Mouse (Mus musculus): ENCODE measurements around the gene Chmp6. TPM values are rescaled to one million over a fixed set of nuclear protein-coding genes. Genes with fewer than 3 reads are reported as not detected.

The Chmp6 gene
- polyA plus RNA-seq, 1 experiment from 2014 or later = 77.9 TPM

DNA sequence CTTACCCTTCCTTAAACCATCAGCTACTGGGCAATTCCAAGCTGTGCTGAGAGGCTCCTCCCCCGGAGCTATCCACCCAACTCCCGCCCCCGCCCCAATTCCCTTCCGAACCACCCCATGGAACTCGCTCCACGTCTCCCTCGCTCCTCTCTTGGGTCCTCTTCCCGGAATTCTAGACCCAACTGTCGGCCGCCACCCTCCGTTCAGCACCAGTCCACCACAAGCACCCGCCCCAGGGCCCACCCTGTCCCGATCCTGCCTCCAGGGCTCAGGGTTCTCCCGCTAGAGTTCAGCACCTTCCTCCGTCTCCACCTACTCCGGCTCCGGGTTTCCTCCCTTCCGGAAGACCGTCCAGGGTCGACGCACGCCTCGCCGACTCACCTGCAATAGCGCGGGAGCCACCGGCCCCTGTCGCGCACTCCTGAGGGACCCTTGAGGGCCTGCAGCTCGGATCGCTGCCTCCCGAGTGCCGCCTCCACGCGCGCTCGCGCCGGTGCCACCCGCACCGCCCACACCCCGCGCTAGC is 29.0 kb downstream of the Chmp6 start:
- WGBS = under 1% methylated on average over 30 of the region's 43 CpGs
- Histone ChIP-seq H3K27ac (replicated peaks; ENCODE audit: low read depth, low read length) (peak overlapping the region; percentile 81), H3K4me1 (ENCODE audit: control insufficient read depth, insufficient read depth, low read length) (peaks cover 49% of the 10 kb centered on the region), H3K27me3 (replicated peaks; ENCODE audit: control insufficient read depth, insufficient read depth, low read length) (no peaks in the 10 kb centered on the region), H3K9ac (ENCODE audit: low read depth, low read length) (peak overlapping the region; percentile 71), H3K36me3 (ENCODE audit: control insufficient read depth, insufficient read depth, low read length) (no peaks in the 10 kb centered on the region), H3K4me3 (ENCODE audit: low read depth, low read length) (peak overlapping the region; percentile 70), H3K9me3 (ENCODE audit: control insufficient read depth, low read length) (no peaks in the 10 kb centered on the region), H3K4me2 (ENCODE audit: low read depth, low read length) (peak overlapping the region; percentile 78)
- DNase-seq (ENCODE audit: low spot score) (no peak), ATAC-seq (ENCODE audit: low read depth) (peak; percentile 57)

DNA sequence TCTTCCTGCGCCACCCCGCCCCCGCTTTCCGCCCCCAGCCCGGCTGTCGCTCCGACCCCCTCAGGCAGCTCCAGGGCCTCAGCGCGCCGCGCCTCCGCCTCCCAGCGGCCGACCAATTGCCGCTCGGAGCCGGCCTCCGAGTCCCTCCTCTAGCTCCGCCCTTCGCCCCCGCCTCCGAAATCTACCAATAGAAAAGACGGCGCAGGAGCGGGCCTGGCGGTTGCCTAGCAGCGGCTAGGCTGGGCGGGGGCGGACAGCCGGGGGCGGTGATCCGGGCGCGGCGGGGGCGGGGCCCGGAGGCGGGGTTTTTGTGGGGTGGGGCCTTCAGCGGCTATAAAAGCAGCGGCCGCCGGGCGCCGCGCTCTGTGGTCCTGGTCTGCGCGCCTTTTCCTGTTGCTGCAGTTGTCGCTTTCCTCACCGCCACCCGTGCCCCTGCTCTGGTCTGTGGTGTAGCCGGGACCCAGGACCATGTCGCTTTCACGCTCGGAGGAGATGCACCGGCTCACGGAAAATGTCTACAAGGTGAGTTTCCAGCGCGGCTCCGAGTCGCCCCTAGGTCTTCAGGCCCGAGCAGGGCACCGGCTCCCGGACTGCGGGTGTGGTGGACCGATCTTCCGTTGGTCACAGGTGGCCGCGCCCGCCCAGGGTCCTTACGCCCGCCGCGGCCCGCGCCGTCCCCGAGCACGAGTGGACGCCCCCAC is 29.6 kb downstream of the Chmp6 start, which contains the start of gene Baiap2:
Baiap2 (plus strand) TSS at position 37 of the 701 bp plus-strand sequence.
- DNase-seq (ENCODE audit: low spot score) (peak; percentile 99), ATAC-seq (ENCODE audit: low read depth) (peak; percentile 95)
- Histone ChIP-seq H3K4me2 (ENCODE audit: low read depth, low read length) (peak within 1 kb of the TSS; percentile 94), H3K27ac (replicated peaks; ENCODE audit: low read depth, low read length) (peak within 1 kb of the TSS; percentile 81), H3K36me3 (ENCODE audit: control insufficient read depth, insufficient read depth, low read length) (no peaks in the 10 kb centered on the region), H3K27me3 (replicated peaks; ENCODE audit: control insufficient read depth, insufficient read depth, low read length) (no peaks in the 10 kb centered on the region), H3K4me3 (ENCODE audit: low read depth, low read length) (peak within 1 kb of the TSS; percentile 70), H3K9ac (ENCODE audit: low read depth, low read length) (peak within 1 kb of the TSS; percentile 82), H3K4me1 (ENCODE audit: control insufficient read depth, insufficient read depth, low read length) (peaks cover 43% of the 10 kb centered on the region), H3K9me3 (ENCODE audit: control insufficient read depth, low read length) (no peaks in the 10 kb centered on the region)
- whole genome bisulfite sequencing = 0% methylated on average over 26 of the region's 79 CpGs

DNA sequence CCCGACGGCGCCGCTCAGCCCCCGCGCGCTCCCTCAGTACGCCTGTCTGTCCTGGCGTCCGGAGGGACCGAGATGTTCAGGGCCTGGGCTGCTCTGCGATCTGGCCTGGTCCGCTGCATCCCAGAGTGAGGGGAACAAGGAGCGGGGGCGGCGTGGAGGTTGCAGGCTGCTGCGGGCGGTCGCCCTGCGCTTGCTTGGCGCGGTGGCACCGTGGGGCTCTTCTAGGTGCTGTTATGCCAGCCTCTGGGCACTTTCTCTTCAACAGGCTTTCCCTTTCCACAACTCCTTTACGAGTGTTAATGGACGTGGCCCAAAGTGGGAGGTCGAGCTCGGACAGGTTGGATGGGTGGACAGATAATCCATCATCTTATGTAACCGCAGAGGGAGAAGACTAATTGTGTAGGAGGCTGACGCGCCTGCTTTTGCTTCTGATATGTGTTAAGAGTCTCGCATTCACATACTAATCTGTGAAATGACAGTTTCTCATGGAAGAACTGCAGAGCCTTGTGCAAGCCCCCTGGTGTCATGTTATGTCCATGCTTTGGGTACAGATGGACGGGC is 30.3 kb downstream of the Chmp6 start:
- H3K36me3 ChIP-seq (ENCODE audit: control insufficient read depth, insufficient read depth, low read length) = no peaks in the 10 kb centered on the region
- H3K4me3 ChIP-seq (ENCODE audit: low read depth, low read length) = peak overlapping the region; percentile 70
- peaks cover 41% of the 10 kb centered on the region for H3K4me1 ChIP-seq (ENCODE audit: control insufficient read depth, insufficient read depth, low read length)
- peak overlapping the region; percentile 94 for H3K4me2 ChIP-seq (ENCODE audit: low read depth, low read length)
- peak overlapping the region; percentile 82 for H3K9ac ChIP-seq (ENCODE audit: low read depth, low read length)
- WGBS = 8% methylated on average over 19 of the region's 32 CpGs
- ATAC-seq (ENCODE audit: low read depth) = peak; percentile 14
- no peak for DNase-seq (ENCODE audit: low spot score)
- H3K9me3 ChIP-seq (ENCODE audit: control insufficient read depth, low read length) = no peaks in the 10 kb centered on the region
- H3K27me3 ChIP-seq (replicated peaks; ENCODE audit: control insufficient read depth, insufficient read depth, low read length) = no peaks in the 10 kb centered on the region
- no peak overlapping the region; the same call in 1 of the 2 replicates for H3K27ac ChIP-seq (replicated peaks; ENCODE audit: low read depth, low read length)

DNA sequence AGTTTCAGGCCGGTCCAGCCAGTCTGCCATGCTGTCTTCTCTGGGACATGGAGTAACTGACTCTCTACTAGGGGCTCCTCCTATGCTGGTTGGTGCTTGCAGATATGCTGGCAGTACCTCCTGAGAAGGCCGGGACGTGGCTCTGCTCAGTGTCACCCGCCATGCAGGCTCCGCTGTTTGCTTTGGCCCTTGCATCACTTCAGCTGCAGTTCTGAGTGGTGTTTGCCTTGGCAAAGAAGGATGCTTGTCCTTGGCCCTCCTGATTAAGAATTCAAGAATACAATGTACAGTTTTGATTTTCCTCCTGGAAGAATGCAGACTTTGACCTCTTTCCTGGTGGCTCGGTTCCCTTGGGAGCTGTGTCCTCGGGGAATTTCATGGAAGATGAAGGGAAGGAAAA is 32.1 kb downstream of the Chmp6 start:
- H3K27ac ChIP-seq (replicated peaks; ENCODE audit: low read depth, low read length) = no peak overlapping the region
- no peak for ATAC-seq (ENCODE audit: low read depth)
- H3K4me1 ChIP-seq (ENCODE audit: control insufficient read depth, insufficient read depth, low read length) = peaks cover 34% of the 10 kb centered on the region

DNA sequence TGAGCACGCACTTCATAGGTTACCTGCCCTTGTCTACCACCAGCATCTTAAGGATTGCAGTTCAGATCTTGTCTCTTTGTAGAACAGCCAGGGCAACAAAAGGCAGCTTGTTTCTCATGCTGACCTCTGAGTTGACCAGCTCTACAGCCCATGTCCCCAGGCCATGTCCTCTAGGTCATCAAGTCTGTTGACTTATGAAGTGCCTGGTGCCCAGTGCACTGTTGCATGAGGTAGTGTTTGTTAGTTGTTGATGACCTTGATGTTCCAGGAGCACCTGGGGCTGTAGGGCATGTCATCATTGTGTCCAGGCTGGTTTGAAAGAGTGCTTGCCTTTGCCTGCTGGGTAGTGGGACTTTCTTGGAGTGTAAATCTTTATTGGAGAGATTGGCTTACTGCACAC is 34.2 kb downstream of the Chmp6 start:
- no peaks in the 10 kb centered on the region for H3K27me3 ChIP-seq (replicated peaks; ENCODE audit: control insufficient read depth, insufficient read depth, low read length)
- H3K4me1 ChIP-seq (ENCODE audit: control insufficient read depth, insufficient read depth, low read length) = peaks cover 24% of the 10 kb centered on the region
- no peaks in the 10 kb centered on the region for H3K9me3 ChIP-seq (ENCODE audit: control insufficient read depth, low read length)
- H3K36me3 ChIP-seq (ENCODE audit: control insufficient read depth, insufficient read depth, low read length) = no peaks in the 10 kb centered on the region
- DNase-seq (ENCODE audit: low spot score) (no peak), ATAC-seq (ENCODE audit: low read depth) (no peak)
- no peak overlapping the region for H3K9ac ChIP-seq (ENCODE audit: low read depth, low read length)
- H3K4me3 ChIP-seq (ENCODE audit: low read depth, low read length) = no peak overlapping the region
- WGBS = 95% methylated on average over 1 of the region's 1 CpGs
- no peak overlapping the region for H3K4me2 ChIP-seq (ENCODE audit: low read depth, low read length)
- H3K27ac ChIP-seq (replicated peaks; ENCODE audit: low read depth, low read length) = no peak overlapping the region

More for the DNA sequence above, 32.1 kb downstream of the Chmp6 start:
- H3K27me3 ChIP-seq (replicated peaks; ENCODE audit: control insufficient read depth, insufficient read depth, low read length) = no peaks in the 10 kb centered on the region
- H3K4me2 ChIP-seq (ENCODE audit: low read depth, low read length) = peak overlapping the region; percentile 10; the same call in 1 of the 2 replicates
- peak; percentile 59 for DNase-seq (ENCODE audit: low spot score)
- WGBS = 72% methylated on average over 7 of the region's 7 CpGs
- no peak overlapping the region for H3K9ac ChIP-seq (ENCODE audit: low read depth, low read length)
- no peaks in the 10 kb centered on the region for H3K36me3 ChIP-seq (ENCODE audit: control insufficient read depth, insufficient read depth, low read length)
- H3K4me3 ChIP-seq (ENCODE audit: low read depth, low read length) = no peak overlapping the region
- H3K9me3 ChIP-seq (ENCODE audit: control insufficient read depth, low read length) = no peaks in the 10 kb centered on the region

DNA sequence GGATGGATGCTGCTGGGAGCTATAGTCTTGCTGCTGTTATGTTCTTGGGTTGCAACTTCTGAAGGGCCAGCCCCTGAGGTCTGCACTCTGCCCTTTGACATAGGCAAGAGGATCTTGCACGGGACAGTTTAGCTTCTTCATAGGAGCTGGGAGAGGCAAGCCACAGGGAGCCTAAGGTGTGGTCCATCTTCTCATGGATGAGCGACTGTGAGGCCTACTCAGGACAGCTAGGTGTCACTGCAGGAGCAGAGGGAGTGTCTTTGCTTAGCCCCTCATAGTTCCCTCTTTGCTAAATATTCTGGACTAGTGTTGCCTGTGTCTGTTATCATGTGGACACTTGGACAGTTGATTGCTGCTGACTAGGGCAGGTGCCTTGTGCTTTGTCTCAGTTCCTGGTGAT is 34.7 kb downstream of the Chmp6 start:
- Histone ChIP-seq H3K27me3 (replicated peaks; ENCODE audit: control insufficient read depth, insufficient read depth, low read length) (no peaks in the 10 kb centered on the region), H3K4me1 (ENCODE audit: control insufficient read depth, insufficient read depth, low read length) (peaks cover 28% of the 10 kb centered on the region), H3K9ac (ENCODE audit: low read depth, low read length) (no peak overlapping the region), H3K27ac (replicated peaks; ENCODE audit: low read depth, low read length) (no peak overlapping the region), H3K9me3 (ENCODE audit: control insufficient read depth, low read length) (no peaks in the 10 kb centered on the region), H3K4me3 (ENCODE audit: low read depth, low read length) (no peak overlapping the region), H3K4me2 (ENCODE audit: low read depth, low read length) (no peak overlapping the region), H3K36me3 (ENCODE audit: control insufficient read depth, insufficient read depth, low read length) (no peaks in the 10 kb centered on the region)
- WGBS = 68% methylated on average over 2 of the region's 2 CpGs
- DNase-seq (ENCODE audit: low spot score) (no peak), ATAC-seq (ENCODE audit: low read depth) (no peak)

DNA sequence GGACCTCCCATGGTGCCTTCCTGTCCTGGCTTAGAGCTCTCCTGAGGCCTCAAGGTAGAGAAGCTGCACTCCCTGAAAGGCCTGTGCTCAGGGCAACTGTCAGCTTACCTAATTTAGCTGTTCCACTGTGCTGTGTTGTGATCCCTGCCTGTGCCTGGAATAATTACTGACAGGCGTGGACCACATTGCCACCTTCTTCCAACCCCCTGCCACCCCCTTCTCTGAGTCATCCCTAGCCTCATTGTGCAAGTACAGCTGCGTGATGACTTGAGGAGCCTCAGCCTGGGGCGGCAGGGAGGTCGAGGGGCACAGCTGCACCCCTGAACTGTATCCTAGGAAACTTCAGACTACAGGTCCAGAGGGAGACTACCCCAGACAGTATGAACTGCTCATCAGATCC is 35.1 kb downstream of the Chmp6 start:
- Histone ChIP-seq H3K4me3 (ENCODE audit: low read depth, low read length) (no peak overlapping the region), H3K27ac (replicated peaks; ENCODE audit: low read depth, low read length) (no peak overlapping the region), H3K36me3 (ENCODE audit: control insufficient read depth, insufficient read depth, low read length) (no peaks in the 10 kb centered on the region), H3K4me1 (ENCODE audit: control insufficient read depth, insufficient read depth, low read length) (peaks cover 30% of the 10 kb centered on the region), H3K9me3 (ENCODE audit: control insufficient read depth, low read length) (no peaks in the 10 kb centered on the region), H3K27me3 (replicated peaks; ENCODE audit: control insufficient read depth, insufficient read depth, low read length) (no peaks in the 10 kb centered on the region), H3K4me2 (ENCODE audit: low read depth, low read length) (no peak overlapping the region), H3K9ac (ENCODE audit: low read depth, low read length) (no peak overlapping the region)
- no peak for ATAC-seq (ENCODE audit: low read depth)
- WGBS = 61% methylated on average over 4 of the region's 4 CpGs
- no peak for DNase-seq (ENCODE audit: low spot score)

DNA sequence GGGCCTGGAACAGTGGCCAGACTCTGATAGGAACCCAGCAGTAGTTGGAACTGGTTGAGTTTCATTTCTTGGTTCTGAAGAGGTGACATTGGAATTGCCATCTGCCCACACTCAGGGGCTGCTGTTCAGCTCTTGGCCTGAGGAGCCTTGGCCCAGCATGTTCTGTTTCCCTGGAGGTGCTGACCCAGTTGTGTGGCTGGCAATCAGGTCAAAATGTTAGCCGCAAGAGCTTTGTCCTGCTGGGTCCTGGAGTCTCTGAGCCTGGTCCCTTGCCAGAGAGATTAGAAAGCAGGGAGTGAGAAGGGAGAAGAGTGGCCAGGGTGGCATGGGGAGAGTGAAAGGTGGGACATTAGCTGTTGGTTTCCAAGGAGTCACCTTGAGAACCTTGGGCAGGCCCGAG is 35.6 kb downstream of the Chmp6 start:
- H3K27me3 ChIP-seq (replicated peaks; ENCODE audit: control insufficient read depth, insufficient read depth, low read length) = no peaks in the 10 kb centered on the region
- ATAC-seq (ENCODE audit: low read depth) (no peak), DNase-seq (ENCODE audit: low spot score) (no peak)
- no peak overlapping the region for H3K27ac ChIP-seq (replicated peaks; ENCODE audit: low read depth, low read length)
- H3K36me3 ChIP-seq (ENCODE audit: control insufficient read depth, insufficient read depth, low read length) = no peaks in the 10 kb centered on the region
- H3K4me1 ChIP-seq (ENCODE audit: control insufficient read depth, insufficient read depth, low read length) = peaks cover 28% of the 10 kb centered on the region
- no peaks in the 10 kb centered on the region for H3K9me3 ChIP-seq (ENCODE audit: control insufficient read depth, low read length)
- H3K4me3 ChIP-seq (ENCODE audit: low read depth, low read length) = no peak overlapping the region
- no peak overlapping the region for H3K9ac ChIP-seq (ENCODE audit: low read depth, low read length)
- no peak overlapping the region for H3K4me2 ChIP-seq (ENCODE audit: low read depth, low read length)
- 85% methylated on average over 2 of the region's 2 CpGs for WGBS

All from embryonic facial prominence, embryonic 14.5 days (tissue).